Mouse (Mus musculus) skeletal muscle tissue, postnatal 0 days (tissue): Measurements from ENCODE around the gene Dnaja2. TPM values are rescaled to one million over a fixed set of nuclear protein-coding genes. Genes with fewer than 3 reads are reported as not detected.

Experiments
- polyA plus RNA-seq: library from polyadenylated mRNA; unstranded; fragments of >200 nt; fragmentation: Nextera tagmentation; extraction: Ambion mirVana; gene quantifications from 2 replicates; pipeline ENCODE4 v1.2.1, GENCODE M21; 2015

The Dnaja2 gene
- 142 and 143 TPM in 2 replicates for polyA plus RNA-seq

DNA sequence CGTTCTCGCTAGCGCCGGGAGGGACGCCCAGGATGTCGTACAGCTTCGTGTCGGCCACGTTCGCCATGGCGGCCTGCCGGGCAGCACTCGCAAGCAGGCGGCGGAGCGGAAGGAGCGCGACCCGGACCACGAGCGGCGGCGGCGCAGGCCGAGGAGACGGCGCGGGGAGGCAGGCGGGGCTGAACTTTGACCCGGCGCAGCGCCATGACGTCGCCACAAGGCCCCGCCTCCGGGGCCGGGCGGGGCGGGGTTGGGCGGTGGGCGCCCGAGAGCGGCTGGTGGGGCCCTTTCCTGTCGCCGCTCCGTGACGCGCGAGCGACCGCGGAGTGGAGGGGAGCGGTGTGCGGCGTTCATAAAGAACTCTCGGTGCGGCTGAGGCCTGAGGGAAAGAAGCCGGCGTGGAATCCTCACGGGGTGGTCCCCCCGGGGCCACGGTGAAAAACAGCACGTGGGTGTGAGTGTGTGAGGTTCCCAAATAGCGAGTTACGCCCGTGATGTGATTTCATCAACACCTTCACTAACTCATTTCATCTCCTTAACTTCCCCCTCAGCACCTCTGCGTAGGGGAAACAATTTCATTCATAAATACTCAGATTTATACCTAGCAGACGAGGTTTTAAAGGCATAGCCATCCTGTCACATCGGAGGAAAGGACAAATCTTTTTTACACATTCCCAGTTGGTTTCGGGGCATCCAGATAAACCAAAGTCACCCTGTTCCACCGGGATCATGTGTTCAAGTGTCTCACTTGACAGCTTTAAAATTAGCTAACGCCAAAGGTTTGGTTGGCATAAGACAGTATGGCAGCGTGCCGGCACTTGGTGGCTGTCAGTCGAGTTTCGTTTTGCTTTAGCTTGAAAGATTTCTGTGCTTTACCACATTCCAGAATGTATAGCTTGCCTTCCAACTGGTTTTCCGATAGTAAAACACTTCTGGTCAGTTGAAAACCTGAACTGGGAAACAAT is at the start of gene Dnaja2:
Dnaja2 (minus strand) TSS at position 164 of the 965 bp plus-strand sequence.

GRCm38 (mm10) chr8:85492125-85492875 is 62.8 kb downstream of the Dnaja2 start, which contains the start of gene Gpt2:
Gene Gpt2, plus strand, starts transcription at chr8:85492576.

Other genes with a start within 250 kb of the Dnaja2 start
- 4.8 and 4.9 TPM in 2 replicates for gene Mylk3, start 169.0 kb downstream of the Dnaja2 start, polyA plus RNA-seq
- 61.3 and 66.2 TPM in 2 replicates for gene 4921524J17Rik, start 122.5 kb downstream of the Dnaja2 start, polyA plus RNA-seq
- gene Gpt2, start 62.8 kb downstream of the Dnaja2 start, polyA plus RNA-seq: 18.9 and 22.0 TPM in 2 replicates
- 1.4 and 1.5 TPM in 2 replicates for gene Neto2, start 145.6 kb upstream of the Dnaja2 start, polyA plus RNA-seq